Mouse (Mus musculus): Measurements from ENCODE around the gene Mindy1. TPM values are rescaled to one million over a fixed set of nuclear protein-coding genes. Genes with fewer than 3 reads are reported as not detected.

Mindy1 gene
- polyA plus RNA-seq, 1 experiment, result 23.5 TPM

Other genes starting within 250 kb of the Mindy1 start
- 168 and 202 TPM in 2 replicates for gene Psmd4, start 238.7 kb upstream of the Mindy1 start, polyA plus RNA-seq (2012; ENCODE audit: insufficient read depth, insufficient read length, missing spikeins)
- gene Pip5k1a, start 174.4 kb upstream of the Mindy1 start, polyA plus RNA-seq (2012; ENCODE audit: insufficient read depth, insufficient read length, missing spikeins), result 12.7 and 14.5 TPM in 2 replicates
- gene Vps72, start 170.3 kb upstream of the Mindy1 start, polyA plus RNA-seq (2012; ENCODE audit: insufficient read depth, insufficient read length, missing spikeins), result 18.8 and 26.2 TPM in 2 replicates
- 7.3 and 12.4 TPM in 2 replicates for gene Tmod4, start 156.9 kb upstream of the Mindy1 start, polyA plus RNA-seq (2012; ENCODE audit: insufficient read depth, insufficient read length, missing spikeins)
- 34.7 and 62.1 TPM in 2 replicates for gene Scnm1, start 147.3 kb upstream of the Mindy1 start, polyA plus RNA-seq (2012; ENCODE audit: insufficient read depth, insufficient read length, missing spikeins)
- gene Lysmd1, start 147.3 kb upstream of the Mindy1 start, polyA plus RNA-seq (2012; ENCODE audit: insufficient read depth, insufficient read length, missing spikeins), result 7.3 and 7.6 TPM in 2 replicates
- 2.7 and 2.8 TPM in 2 replicates for gene Tnfaip8l2, start 139.0 kb upstream of the Mindy1 start, polyA plus RNA-seq (2012; ENCODE audit: insufficient read depth, insufficient read length, missing spikeins)
- 1.5 and 2.6 TPM in 2 replicates for gene Sema6c, start 120.9 kb upstream of the Mindy1 start, polyA plus RNA-seq (2012; ENCODE audit: insufficient read depth, insufficient read length, missing spikeins)
- gene Gabpb2, start 63.4 kb upstream of the Mindy1 start, polyA plus RNA-seq (2012; ENCODE audit: insufficient read depth, insufficient read length, missing spikeins), result 11.3 and 12.2 TPM in 2 replicates
- 23.3 and 29.2 TPM in 2 replicates for gene Cdc42se1, start 52.6 kb upstream of the Mindy1 start, polyA plus RNA-seq (2012; ENCODE audit: insufficient read depth, insufficient read length, missing spikeins)
- gene Mllt11, start 49.2 kb upstream of the Mindy1 start, polyA plus RNA-seq (2012; ENCODE audit: insufficient read depth, insufficient read length, missing spikeins), result 3.5 and 7.0 TPM in 2 replicates
- not detected in 2 replicates for gene Gm128, start 39.7 kb upstream of the Mindy1 start, polyA plus RNA-seq (2012; ENCODE audit: insufficient read depth, insufficient read length, missing spikeins)
- gene Bnipl, start 30.2 kb upstream of the Mindy1 start, polyA plus RNA-seq (2012; ENCODE audit: insufficient read depth, insufficient read length, missing spikeins), result not detected in 2 replicates
- 11.9 and 16.3 TPM in 2 replicates for gene Prune1, start 731 bp downstream of the Mindy1 start, polyA plus RNA-seq (2012; ENCODE audit: insufficient read depth, insufficient read length, missing spikeins)
- gene Anxa9, start 25.8 kb downstream of the Mindy1 start, polyA plus RNA-seq (2012; ENCODE audit: insufficient read depth, insufficient read length, missing spikeins), result 0.63 and 1.5 TPM in 2 replicates
- gene Cers2, start 33.4 kb downstream of the Mindy1 start, polyA plus RNA-seq (2012; ENCODE audit: insufficient read depth, insufficient read length, missing spikeins), result 178 and 185 TPM in 2 replicates
- gene Setdb1, start 75.9 kb downstream of the Mindy1 start, polyA plus RNA-seq (2012; ENCODE audit: insufficient read depth, insufficient read length, missing spikeins), result 6.7 and 7.5 TPM in 2 replicates
- not detected in 2 replicates for gene 4930558C23Rik, start 121.5 kb downstream of the Mindy1 start, polyA plus RNA-seq (2012; ENCODE audit: insufficient read depth, insufficient read length, missing spikeins)
- 17.2 and 18.4 TPM in 2 replicates for gene Arnt, start 153.0 kb downstream of the Mindy1 start, polyA plus RNA-seq (2012; ENCODE audit: insufficient read depth, insufficient read length, missing spikeins)
- 7.5 and 12.3 TPM in 2 replicates for gene Ctsk, start 217.9 kb downstream of the Mindy1 start, polyA plus RNA-seq (2012; ENCODE audit: insufficient read depth, insufficient read length, missing spikeins)
- gene Ctss, start 245.4 kb downstream of the Mindy1 start, polyA plus RNA-seq (2012; ENCODE audit: insufficient read depth, insufficient read length, missing spikeins), result 21.0 and 22.4 TPM in 2 replicates